Mouse (Mus musculus) hindbrain, embryonic 12.5 days (tissue): ENCODE data around the gene Brip1. TPM values are rescaled to one million over a fixed set of nuclear protein-coding genes. Genes with fewer than 3 reads are reported as not detected.
A peak's percentile ranks its signal among the peaks of the same experiment; 100 is the strongest.

Experiments used
- ATAC-seq: fragments of 200-750 bp; cut with Nextera tagmentation; 2 replicates; pipeline ENCODE4 v1.8.0; 2017; ENCODE audit warnings: moderate TSS enrichment; ENCODE audit not compliant: low FRiP score
- H3K27ac ChIP-seq: fragments of 300-500 bp; sonication (generic); 2 replicates; pipeline ENCODE4 v1.5.1; 2016; ENCODE audit warnings: mild to moderate bottlenecking
- H3K27me3 ChIP-seq: fragments of 300-500 bp; sonication (generic); 2 replicates; pipeline ENCODE4 v1.6.1; 2016; ENCODE audit warnings: mild to moderate bottlenecking
- H3K36me3 ChIP-seq: fragments of 300-500 bp; sonication (generic); 2 replicates; pipeline ENCODE4 v1.6.1; 2016; ENCODE audit warnings: mild to moderate bottlenecking
- H3K4me1 ChIP-seq: fragments of 300-500 bp; sonication (generic); 2 replicates; pipeline ENCODE4 v1.6.1; 2016
- H3K4me2 ChIP-seq: fragments of 300-500 bp; sonication (generic); replicated peaks from 2 replicates; pipeline ENCODE4 v1.6.1; 2016; ENCODE audit warnings: mild to moderate bottlenecking
- H3K4me3 ChIP-seq: fragments of 300-500 bp; sonication (generic); 2 replicates; pipeline ENCODE4 v1.5.1; 2016; ENCODE audit warnings: mild to moderate bottlenecking
- H3K9ac ChIP-seq: fragments of 300-500 bp; sonication (generic); 2 replicates; pipeline ENCODE4 v1.6.1; 2016; ENCODE audit warnings: mild to moderate bottlenecking, moderate library complexity
- H3K9me3 ChIP-seq: fragments of 300-500 bp; sonication (generic); replicated peaks from 2 replicates; pipeline ENCODE4 v1.6.1; 2016; ENCODE audit warnings: mild to moderate bottlenecking
- WGBS: fragments of 180-500 bp; shearing (Covaris S2); methylation state at CpG from one replicate; pipeline ENCODE4 v1.1.7; 2016; 5-methylcytosine and 5-hydroxymethylcytosine counted together
- polyA plus RNA-seq: library from polyadenylated mRNA; unstranded; fragments of >200 nt; fragmentation: Nextera tagmentation; extraction: Ambion mirVana; gene quantifications from 2 replicates; pipeline ENCODE4 v1.2.1, GENCODE M21; 2016

Gene Brip1
- polyA plus RNA-seq, 1 experiment from 2014 or later, result 7.5 TPM

DNA sequence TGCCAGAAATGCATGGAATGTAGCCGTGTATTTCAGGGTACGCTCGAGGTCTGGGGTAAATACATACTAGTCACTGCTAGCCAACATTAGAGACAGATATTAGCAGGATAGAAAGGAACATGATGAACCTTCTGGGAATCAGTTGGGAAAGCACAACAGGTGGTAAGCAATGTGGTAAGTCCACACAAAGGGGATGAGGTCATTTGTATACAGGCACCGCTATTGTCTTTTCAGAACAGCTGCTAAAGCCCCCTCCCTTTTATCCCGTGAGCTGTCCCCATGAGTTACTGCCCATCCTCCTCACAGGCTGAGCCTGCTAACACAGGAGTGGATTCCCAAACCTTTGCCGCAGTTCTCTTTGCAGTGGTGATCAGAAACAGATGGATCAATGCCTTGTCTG lies 149.6 kb downstream of the Brip1 start:
- no peaks in the 10 kb centered on the region for H3K27me3 ChIP-seq
- no peak for ATAC-seq
- H3K9ac ChIP-seq, result no peak overlapping the region
- WGBS, result 16% methylated on average over 6 of the region's 6 CpGs
- H3K4me3 ChIP-seq, result no peak overlapping the region
- H3K9me3 ChIP-seq, result no peaks in the 10 kb centered on the region
- H3K4me1 ChIP-seq, result peaks cover 6% of the 10 kb centered on the region; the same call in 1 of the 2 replicates
- H3K4me2 ChIP-seq, result no peak overlapping the region
- H3K27ac ChIP-seq, result no peak overlapping the region; the same call in 1 of the 2 replicates
- no peaks in the 10 kb centered on the region for H3K36me3 ChIP-seq

DNA sequence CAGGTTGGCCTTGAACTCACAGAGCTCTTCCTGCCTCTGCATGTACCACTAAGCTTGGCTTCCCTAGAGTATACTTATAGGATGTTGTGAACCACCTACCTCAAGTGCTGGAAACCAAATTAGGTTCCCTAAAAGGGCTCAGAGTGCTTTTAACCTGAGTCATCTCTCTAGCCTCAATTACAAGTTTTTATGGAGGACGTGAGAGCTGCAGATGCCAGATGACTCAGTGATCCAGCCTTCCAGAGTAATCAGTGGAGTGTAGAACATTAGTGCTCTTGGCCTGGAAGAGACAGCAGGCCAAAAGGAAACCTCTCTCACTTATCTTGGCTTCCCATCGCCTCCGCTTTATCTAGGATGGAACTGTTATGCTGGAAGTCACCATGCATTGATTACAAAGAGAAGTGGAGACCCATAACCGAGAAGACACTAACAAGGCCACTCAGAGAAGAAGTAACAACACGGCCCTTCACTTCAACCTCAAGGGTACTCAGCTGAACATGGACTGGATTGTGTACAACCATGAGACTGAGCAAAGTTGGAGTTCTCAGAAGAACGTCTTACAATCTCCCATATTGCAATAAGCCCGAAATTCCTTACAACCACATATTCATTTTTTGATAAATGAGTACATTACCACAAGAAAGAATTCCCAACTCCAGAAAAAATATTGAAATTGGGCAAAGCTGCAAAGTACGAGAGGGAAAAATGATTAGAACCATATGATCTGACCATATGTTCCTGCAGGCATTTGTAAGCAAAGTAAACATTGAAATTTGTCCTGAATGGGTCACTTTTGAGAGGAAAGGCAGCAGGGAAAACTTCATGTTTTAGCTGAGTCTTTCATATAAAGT lies 150.3 kb downstream of the Brip1 start:
- no peak for ATAC-seq
- H3K27me3 ChIP-seq, result no peaks in the 10 kb centered on the region
- H3K9me3 ChIP-seq, result no peaks in the 10 kb centered on the region
- H3K36me3 ChIP-seq, result no peaks in the 10 kb centered on the region
- H3K4me3 ChIP-seq, result no peak overlapping the region
- WGBS, result 81% methylated on average over 8 of the region's 8 CpGs
- no peak overlapping the region for H3K4me2 ChIP-seq
- peaks cover 6% of the 10 kb centered on the region; the same call in 1 of the 2 replicates for H3K4me1 ChIP-seq
- no peak overlapping the region for H3K9ac ChIP-seq
- H3K27ac ChIP-seq, result no peak overlapping the region

DNA sequence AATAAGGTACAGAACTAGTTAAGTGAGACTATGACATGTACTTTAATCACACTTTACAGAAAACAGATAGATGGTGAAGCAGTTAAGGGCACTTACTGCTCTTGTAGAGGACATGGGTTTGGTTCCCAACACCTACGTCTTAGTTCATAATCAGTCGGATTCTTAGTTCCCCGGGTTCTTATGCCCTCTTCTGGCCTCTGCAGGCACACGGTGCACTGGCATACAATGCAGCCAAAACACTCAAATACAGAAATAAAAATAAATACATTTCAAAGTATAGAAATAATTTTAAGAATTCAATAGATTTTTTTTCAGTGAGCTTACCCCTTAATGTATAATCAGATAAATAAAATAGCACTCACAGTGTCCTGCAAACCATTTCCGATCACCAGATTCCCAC lies 161.0 kb downstream of the Brip1 start:
- H3K4me2 ChIP-seq, result no peak overlapping the region
- no peak for ATAC-seq
- 75% methylated on average over 5 of the region's 5 CpGs for WGBS
- no peaks in the 10 kb centered on the region for H3K36me3 ChIP-seq
- H3K9ac ChIP-seq, result no peak overlapping the region
- H3K9me3 ChIP-seq, result no peaks in the 10 kb centered on the region
- peaks cover 9% of the 10 kb centered on the region for H3K4me1 ChIP-seq
- H3K27me3 ChIP-seq, result no peaks in the 10 kb centered on the region
- no peak overlapping the region for H3K4me3 ChIP-seq
- peak overlapping the region; percentile 66; the same call in 1 of the 2 replicates for H3K27ac ChIP-seq

DNA sequence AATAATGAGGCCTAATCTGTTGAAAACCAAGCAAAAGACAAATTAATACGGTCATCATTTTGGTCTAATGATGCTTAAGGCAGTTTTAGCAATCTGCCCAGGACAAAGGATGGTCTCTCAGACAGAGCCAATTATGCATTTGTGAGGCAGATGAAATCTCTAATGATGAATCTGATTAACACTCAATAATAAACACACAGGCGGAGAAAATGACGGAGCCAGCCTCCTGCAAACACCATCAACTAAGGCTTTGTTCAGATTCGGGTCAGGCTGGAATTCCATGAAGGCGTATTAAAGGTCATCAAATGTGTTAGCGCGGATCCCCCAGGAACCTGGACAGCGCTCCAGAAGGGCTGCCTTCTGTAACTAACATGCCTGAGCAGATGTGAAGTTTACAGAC lies 161.6 kb downstream of the Brip1 start:
- Histone ChIP-seq H3K36me3 (no peaks in the 10 kb centered on the region), H3K4me2 (0 out of 2 replicates have a peak overlapping the region, but pooled peaks have one; percentile 15), H3K9me3 (no peaks in the 10 kb centered on the region), H3K4me1 (peaks cover 9% of the 10 kb centered on the region), H3K27ac (peak overlapping the region; percentile 66), H3K27me3 (no peaks in the 10 kb centered on the region), H3K4me3 (no peak overlapping the region), H3K9ac (no peak overlapping the region)
- peak; percentile 48; the same call in 1 of the 2 replicates for ATAC-seq
- WGBS, result 53% methylated on average over 8 of the region's 8 CpGs

DNA sequence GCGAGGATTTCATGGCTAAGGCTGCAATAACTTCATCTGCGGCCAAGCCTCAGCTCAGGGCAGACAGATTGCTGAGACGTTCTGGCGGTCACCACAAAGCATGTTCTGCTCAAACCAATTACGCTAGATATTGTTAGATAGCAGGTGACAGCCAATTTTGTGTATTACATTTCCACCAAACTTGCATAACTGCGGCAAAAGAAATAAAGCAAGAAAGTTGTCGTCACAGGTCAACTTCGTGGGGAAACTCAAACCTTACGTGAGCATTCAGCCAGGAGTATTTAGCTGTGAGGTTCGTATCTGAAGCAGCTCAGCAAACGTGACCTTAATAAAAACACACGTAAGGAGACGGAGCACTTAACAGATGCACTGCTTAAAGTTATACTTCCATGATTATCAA lies 162.3 kb downstream of the Brip1 start:
- Histone ChIP-seq H3K9ac (no peak overlapping the region), H3K4me1 (peaks cover 9% of the 10 kb centered on the region), H3K27ac (no peak overlapping the region), H3K4me3 (no peak overlapping the region), H3K27me3 (no peaks in the 10 kb centered on the region), H3K9me3 (no peaks in the 10 kb centered on the region), H3K36me3 (no peaks in the 10 kb centered on the region), H3K4me2 (no peak overlapping the region)
- WGBS, result 73% methylated on average over 13 of the region's 13 CpGs
- no peak for ATAC-seq

DNA sequence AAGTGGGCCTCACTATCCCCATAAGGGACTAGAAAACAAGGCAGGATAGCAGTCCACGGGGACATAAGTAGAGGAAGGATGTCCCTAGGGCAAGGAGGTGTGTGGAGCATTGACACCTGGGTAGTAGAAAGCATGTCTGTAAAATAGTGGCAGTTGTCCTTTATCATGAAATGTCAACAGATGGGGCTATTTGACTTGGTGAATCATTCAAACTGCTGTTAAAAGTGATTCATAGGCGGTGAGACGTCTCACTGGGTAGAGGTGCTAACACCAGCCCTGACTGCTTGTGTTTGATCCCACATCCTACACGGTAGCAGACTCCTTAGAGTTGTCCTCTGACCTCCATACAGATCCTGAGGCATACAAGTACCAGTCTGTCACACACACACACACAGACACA lies 168.1 kb downstream of the Brip1 start:
- H3K4me2 ChIP-seq, result no peak overlapping the region
- H3K36me3 ChIP-seq, result no peaks in the 10 kb centered on the region
- no peak overlapping the region for H3K9ac ChIP-seq
- 84% methylated on average over 4 of the region's 4 CpGs for WGBS
- no peak overlapping the region for H3K27ac ChIP-seq
- no peak overlapping the region for H3K4me3 ChIP-seq
- no peaks in the 10 kb centered on the region for H3K9me3 ChIP-seq
- H3K27me3 ChIP-seq, result no peaks in the 10 kb centered on the region
- H3K4me1 ChIP-seq, result no peaks in the 10 kb centered on the region
- ATAC-seq, result no peak

DNA sequence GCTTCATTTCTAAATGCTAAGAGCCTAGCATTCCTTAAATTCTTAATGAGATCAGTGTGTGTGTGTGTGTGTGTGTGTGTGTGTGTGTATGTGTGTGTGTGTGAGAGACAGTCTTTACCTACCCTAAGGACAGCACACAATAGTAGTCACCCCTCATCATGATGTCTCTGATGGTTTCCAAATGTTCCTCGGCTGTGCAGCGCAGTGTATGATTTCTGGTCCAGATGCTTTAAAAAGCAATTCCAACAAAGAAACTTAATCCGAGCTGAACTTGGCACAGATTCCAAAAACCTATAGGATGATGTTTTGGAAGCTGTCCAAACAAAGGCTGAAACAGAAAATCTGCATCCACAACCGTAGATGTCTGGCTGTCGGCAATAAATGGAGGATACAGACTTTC lies 173.0 kb downstream of the Brip1 start:
- peaks cover 11% of the 10 kb centered on the region for H3K4me1 ChIP-seq
- no peak for ATAC-seq
- no peak overlapping the region for H3K27ac ChIP-seq
- no peaks in the 10 kb centered on the region for H3K9me3 ChIP-seq
- 56% methylated on average over 5 of the region's 5 CpGs for WGBS
- H3K4me3 ChIP-seq, result no peak overlapping the region
- H3K36me3 ChIP-seq, result no peaks in the 10 kb centered on the region
- H3K4me2 ChIP-seq, result no peak overlapping the region
- H3K27me3 ChIP-seq, result no peaks in the 10 kb centered on the region
- H3K9ac ChIP-seq, result no peak overlapping the region

DNA sequence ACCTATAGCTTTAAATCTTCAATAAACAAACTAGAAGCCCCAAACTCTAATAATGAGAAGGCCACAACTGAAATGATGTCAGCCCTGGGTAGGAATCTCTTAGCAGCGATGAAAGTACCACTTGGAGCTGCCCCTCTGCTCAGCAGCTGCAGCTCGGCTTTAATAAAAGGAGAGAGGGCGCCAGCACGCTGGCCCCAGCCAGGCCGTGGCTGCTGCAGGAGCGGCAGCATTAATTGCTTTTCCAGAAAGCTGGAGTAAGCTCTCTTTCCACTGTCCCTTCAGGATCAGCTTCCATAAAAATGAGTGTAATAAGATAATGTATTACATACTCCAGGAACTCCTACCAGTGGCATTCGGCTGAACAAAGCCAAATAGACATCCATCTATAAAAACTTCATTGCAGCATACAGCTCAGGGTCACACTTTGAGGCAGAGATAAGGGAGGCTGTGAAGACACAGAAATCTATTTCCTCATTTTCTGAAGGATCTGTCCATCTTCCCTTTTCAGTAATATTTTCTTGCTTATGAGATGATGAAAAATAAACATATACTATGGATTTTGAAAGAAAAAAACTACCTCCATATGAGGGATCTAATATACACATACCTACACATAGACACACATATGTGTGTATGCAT lies 174.3 kb downstream of the Brip1 start:
- no peak for ATAC-seq
- no peak overlapping the region for H3K4me2 ChIP-seq
- no peak overlapping the region for H3K4me3 ChIP-seq
- H3K27me3 ChIP-seq, result no peaks in the 10 kb centered on the region
- H3K9ac ChIP-seq, result no peak overlapping the region
- H3K9me3 ChIP-seq, result no peaks in the 10 kb centered on the region
- 11% methylated on average over 7 of the region's 7 CpGs for WGBS
- peaks cover 16% of the 10 kb centered on the region for H3K4me1 ChIP-seq
- H3K27ac ChIP-seq, result no peak overlapping the region
- no peaks in the 10 kb centered on the region for H3K36me3 ChIP-seq

DNA sequence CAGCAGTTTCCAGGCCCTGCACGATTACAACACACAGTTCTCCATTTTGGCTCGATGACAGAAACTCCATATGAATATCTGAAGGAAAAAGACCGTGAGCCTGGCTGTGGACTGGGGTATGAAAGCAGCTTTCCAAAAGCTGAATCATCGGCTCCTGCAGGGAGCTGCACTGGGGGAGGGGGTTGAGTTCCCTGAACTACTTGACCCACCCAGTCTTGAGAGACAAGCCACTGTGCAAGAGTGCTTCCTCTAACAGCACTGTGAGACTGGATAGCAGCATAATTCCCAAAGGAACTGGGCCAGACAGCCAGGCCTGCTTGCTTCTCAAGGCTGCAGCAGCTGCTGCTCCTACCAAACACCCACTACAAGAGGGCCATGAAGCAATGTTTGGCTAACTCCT lies 178.6 kb downstream of the Brip1 start:
- H3K9ac ChIP-seq, result no peak overlapping the region
- H3K4me1 ChIP-seq, result peaks cover 16% of the 10 kb centered on the region
- no peak for ATAC-seq
- no peaks in the 10 kb centered on the region for H3K36me3 ChIP-seq
- no peak overlapping the region for H3K27ac ChIP-seq
- H3K9me3 ChIP-seq, result no peaks in the 10 kb centered on the region
- H3K4me2 ChIP-seq, result no peak overlapping the region
- 61% methylated on average over 4 of the region's 4 CpGs for WGBS
- no peaks in the 10 kb centered on the region for H3K27me3 ChIP-seq
- H3K4me3 ChIP-seq, result no peak overlapping the region

DNA sequence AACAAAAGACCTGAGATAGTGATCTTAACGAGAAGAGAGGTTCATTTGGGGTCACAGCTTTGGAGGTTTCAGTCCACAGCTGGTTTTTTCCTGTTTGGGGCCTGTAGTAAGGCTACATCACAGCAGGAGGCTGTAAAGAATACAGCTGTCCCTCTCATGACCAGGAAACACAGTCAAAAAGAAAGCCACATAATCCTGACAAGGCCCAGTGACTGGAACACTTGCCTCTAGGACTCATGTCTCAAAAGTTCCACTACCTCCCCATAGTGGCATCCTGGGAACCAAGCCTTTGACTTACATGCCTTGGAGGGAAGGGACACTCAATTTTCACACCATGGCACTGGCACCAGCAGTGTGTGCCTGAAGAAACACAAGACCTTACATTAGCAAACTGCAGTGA lies 181.0 kb downstream of the Brip1 start:
- Histone ChIP-seq H3K27me3 (no peaks in the 10 kb centered on the region), H3K4me1 (peaks cover 10% of the 10 kb centered on the region), H3K4me3 (no peak overlapping the region), H3K4me2 (no peak overlapping the region), H3K27ac (no peak overlapping the region), H3K9me3 (no peaks in the 10 kb centered on the region), H3K9ac (no peak overlapping the region), H3K36me3 (no peaks in the 10 kb centered on the region)
- 42% methylated on average over 1 of the region's 1 CpGs for WGBS
- ATAC-seq, result no peak

DNA sequence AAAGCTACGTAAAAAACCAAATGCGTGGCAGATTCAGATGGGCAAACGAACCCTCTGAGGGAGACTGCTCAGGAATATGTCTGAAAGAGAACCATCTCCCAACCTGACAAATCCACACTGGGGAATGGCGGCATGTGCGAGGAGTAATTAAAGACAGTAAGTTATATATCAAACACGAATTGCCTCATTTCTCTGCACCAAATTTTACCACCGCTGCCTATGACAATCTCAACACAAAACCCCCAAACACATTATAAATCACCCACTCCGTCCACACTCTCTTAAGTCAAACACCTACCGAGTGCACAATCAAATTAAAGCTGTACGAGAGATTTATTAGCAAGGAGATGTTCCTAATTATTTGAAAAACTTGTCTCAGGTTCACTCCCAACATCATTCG lies 184.8 kb downstream of the Brip1 start:
- no peak overlapping the region for H3K4me2 ChIP-seq
- no peak for ATAC-seq
- WGBS, result 79% methylated on average over 11 of the region's 11 CpGs

DNA sequence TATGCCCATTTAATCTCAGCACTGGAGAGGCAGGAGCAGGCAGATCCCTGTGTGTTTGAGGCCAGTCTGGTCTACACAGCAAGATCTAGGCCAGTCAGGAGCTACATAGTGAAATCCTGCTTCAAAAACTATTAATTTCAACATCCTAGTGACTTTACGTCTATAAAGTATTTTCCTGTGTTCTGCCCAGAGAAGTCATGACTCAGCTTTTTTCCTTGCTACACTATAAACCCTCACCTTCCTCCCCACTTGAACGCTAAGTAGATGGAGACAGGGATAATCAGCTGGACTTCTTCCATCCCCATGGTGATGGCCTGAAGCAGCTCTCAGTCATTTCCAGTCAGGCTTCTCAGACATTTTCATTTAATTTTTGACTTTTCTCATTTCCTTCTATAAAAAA lies 187.9 kb downstream of the Brip1 start:
- Histone ChIP-seq H3K9ac (no peak overlapping the region), H3K27me3 (no peaks in the 10 kb centered on the region), H3K9me3 (no peaks in the 10 kb centered on the region), H3K36me3 (no peaks in the 10 kb centered on the region), H3K27ac (no peak overlapping the region), H3K4me3 (no peak overlapping the region), H3K4me2 (no peak overlapping the region), H3K4me1 (peaks cover 3% of the 10 kb centered on the region; the same call in 1 of the 2 replicates)
- no peak for ATAC-seq
- WGBS, result 74% methylated on average over 2 of the region's 2 CpGs

More for the DNA sequence above, 184.8 kb downstream of the Brip1 start:
- no peak overlapping the region for H3K4me3 ChIP-seq
- H3K4me1 ChIP-seq, result peaks cover 3% of the 10 kb centered on the region; the same call in 1 of the 2 replicates
- H3K9ac ChIP-seq, result no peak overlapping the region
- H3K36me3 ChIP-seq, result no peaks in the 10 kb centered on the region
- no peak overlapping the region for H3K27ac ChIP-seq
- H3K9me3 ChIP-seq, result no peaks in the 10 kb centered on the region
- no peaks in the 10 kb centered on the region for H3K27me3 ChIP-seq
